Mouse (Mus musculus) adrenal gland, adult 8-10 months (tissue): ENCODE results near the gene Ube2l3. TPM values are rescaled to one million over a fixed set of nuclear protein-coding genes. Genes with fewer than 3 reads are reported as not detected.
"Not testable (repeated sequence)": the region's sequence is repeated elsewhere in the genome, so short reads cannot be mapped to it uniquely, and the experiment has no call there.

Experiments used
- DNase-seq: peaks from one replicate; pipeline ENCODE4 v3.0.0; 2022
- total RNA-seq, 4 experiments: library from RNA; stranded (reverse); gene quantifications; 2 replicates each; pipeline ENCODE4 v1.2.4; 2022

Gene Ube2l3
- total RNA-seq = 100 to 1,000 TPM; 162 to 223 (median 198) TPM

GRCm38 (mm10) chr16:17202549-17202948, at the start of gene Ube2l3:
Gene Ube2l3, minus strand, starts transcription at chr16:17202649.
- DNase-seq = no peak

DNA sequence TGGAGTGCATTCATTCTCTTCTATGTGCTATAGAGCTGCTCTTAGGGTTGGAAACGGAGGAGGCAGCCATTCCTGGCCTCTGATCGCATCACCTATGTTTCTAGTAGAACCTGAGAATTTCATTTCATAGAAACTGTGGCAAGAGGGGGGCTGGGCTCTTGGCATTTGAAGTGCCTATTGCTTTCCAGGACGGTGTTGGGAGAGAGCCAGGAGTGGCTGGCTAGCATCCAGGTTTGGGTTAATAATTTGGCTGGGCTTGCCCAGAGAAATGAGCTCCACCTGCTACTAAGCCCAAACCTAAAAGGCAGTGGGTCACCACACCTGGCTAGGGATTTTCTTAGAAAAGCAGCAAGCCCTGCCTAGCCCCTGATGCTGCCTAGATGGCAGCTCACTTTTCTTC, 49.1 kb upstream of the Ube2l3 start:
- peak; percentile 67 for DNase-seq

DNA sequence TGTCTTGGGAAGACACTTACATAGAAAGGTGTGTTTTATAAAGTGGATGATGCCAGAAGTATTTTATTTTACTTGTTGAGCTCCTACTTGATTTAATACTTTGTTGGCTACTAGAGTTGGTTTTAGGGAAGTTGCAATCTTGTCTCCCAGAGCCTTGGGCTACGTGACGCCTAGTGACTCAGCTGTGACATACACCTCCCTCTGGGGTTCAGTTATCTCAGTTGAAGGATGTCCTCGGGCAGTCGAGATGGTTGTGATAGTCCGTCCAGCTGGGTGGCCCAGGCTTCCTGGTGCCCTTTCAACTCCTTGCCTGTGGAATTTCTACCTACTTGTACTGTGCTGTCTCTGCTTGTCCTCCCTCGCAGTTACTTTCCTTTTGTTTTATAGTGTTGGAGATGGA, 46.7 kb upstream of the Ube2l3 start:
- peak; percentile 74 for DNase-seq

DNA sequence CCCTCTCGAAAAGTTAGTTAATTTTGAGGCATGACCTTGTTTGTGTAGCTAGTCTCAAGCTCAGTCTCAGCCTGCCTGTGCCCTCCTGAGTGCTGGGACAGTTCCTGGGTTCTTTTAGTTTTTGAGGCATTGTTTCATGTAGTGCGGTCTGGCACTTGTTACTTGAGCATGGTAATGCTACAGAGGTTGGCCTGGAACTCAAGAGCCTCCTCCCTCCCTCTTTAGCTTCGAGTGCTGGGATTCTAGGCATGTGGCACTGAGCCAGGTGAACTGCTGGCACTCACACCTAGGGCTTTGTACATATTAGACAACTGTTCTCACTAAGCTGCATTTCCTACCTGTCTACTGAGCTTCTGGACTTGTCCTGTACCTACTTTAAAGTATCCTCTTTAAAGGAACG, 45.3 kb upstream of the Ube2l3 start:
- no peak for DNase-seq

GRCm38 (mm10) chr16:17244996-17245395, 42.5 kb upstream of the Ube2l3 start:
- DNase-seq = no peak

GRCm38 (mm10) chr16:17243731-17244130, 41.3 kb upstream of the Ube2l3 start:
- DNase-seq = no peak

- no peak for DNase-seq
These were observed 37.0 kb upstream of the Ube2l3 start for GRCm38 (mm10) chr16:17239409-17239808.

- DNase-seq = no peak
These were observed 35.2 kb upstream of the Ube2l3 start for GRCm38 (mm10) chr16:17237634-17238033.

GRCm38 (mm10) chr16:17234916-17235665, 32.6 kb upstream of the Ube2l3 start:
- DNase-seq = no peak

GRCm38 (mm10) chr16:17234499-17234895, 32.0 kb upstream of the Ube2l3 start:
- DNase-seq = no peak

DNA sequence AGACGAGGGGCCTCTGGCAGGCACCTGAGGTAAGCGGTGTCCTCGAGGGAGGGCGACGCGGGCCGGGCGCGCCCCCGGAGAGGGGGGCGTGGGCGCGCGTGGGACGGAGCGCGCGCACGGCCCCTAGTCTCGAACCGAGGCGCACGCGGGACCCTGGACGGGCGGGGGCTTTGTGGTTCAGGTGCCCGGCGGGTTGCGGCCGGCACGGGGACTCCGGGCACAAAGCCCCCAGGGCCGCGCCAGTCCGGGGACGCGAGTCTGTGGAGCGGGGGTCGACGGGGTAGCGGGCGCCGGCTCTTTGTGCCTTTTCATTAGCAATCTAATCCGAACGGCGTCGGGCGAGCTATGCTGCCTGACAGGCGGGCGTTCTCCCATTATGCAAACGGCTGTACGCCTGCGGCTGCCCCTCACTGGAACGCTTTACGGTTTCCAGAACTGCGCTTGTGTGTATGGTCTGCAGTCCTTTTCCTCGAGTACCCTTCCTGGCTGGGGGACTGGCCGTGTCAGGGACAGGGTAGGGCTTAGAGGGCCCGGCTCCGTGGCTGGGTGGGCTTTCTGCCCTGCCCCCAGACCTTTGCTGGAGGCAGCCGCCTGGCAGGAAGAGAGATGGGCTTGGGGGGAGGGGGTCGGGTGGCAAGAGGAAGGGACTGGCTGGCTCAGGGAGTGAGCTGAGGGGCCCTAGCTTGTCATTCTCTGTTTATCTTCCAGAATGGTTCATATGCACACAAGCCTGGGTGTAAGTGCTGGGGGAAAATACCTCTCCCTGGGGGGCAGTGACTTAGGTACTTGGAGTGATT, 31.5 kb upstream of the Ube2l3 start:
- DNase-seq = no peak

GRCm38 (mm10) chr16:17232794-17233701, 30.6 kb upstream of the Ube2l3 start, which contains the start of gene Hic2:
Gene Hic2, plus strand, starts transcription at chr16:17233572.
- DNase-seq = peak; percentile 95

GRCm38 (mm10) chr16:17231523-17231922, 29.1 kb upstream of the Ube2l3 start:
- not testable (repeated sequence) for DNase-seq

GRCm38 (mm10) chr16:17226496-17226895, 24.0 kb upstream of the Ube2l3 start:
- no peak for DNase-seq

DNA sequence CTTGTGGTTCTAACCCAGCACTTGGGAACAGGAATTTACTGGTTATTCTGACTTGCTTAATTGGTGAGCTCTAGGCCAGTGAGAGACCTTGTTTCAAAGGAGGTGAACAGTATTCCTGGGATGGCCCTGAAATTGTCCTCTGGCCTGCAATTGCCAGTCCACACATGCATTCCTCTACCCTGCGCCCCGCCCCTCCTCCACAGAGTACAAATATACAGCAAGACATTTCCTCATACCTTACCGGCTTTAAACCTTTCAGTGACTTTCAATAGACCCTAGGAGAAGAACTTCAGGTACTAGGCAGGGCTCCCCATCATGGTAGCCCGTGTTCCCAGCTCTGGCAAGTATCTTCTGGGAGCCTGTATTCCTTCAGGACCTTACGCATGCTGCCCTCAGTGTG, 23.1 kb upstream of the Ube2l3 start:
- no peak for DNase-seq

DNA sequence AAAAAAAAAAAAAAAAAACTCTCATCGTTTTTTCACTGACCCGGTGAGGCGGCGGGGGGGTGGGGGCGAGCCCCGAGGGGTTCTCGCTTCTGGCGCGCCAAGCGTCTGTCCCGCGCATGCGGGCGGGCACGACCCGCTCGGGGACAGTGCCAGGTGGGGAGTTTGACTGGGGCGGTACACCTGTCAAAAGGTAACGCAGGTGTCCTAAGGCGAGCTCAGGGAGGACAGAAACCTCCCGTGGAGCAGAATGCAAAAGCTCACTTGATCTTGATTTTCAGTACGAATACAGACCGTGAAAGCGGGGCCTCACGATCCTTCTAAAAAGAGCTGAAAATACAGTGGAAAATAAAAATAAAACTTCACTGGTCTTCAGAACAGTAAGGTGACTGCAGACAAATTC, 19.7 kb upstream of the Ube2l3 start:
- peak; percentile 83 for DNase-seq

DNA sequence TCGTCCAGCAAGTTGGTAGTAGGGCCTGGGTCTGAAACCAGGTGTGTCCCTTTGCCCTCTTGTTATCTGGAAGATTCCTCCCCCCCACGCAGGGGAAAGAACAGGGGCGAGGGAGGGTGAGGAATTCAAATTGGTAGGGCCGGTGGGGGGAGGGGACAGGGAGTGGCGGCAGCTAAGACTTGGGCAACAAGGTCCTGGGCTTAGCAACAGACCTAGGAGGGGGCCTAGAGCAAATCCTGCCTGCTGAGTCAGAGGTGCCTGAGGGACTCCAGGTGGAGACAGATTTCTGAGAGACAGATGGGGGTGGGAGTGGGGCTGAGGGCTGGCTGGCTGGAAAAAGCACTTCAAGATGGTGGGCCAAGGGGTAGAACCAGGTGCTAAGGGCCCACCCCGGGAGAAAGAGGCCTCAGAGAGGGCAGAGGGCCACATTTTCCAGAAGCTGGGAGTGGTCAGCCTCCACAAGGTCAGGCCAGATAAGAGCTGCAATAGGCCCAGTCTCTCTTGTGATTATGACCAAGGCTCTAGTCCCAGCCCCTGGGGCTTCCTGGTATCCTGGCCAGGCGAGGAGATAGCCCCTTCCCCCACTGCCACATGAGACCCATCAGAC, 17.8 kb upstream of the Ube2l3 start:
- DNase-seq = no peak

- DNase-seq = no peak
These were observed 14.6 kb upstream of the Ube2l3 start for GRCm38 (mm10) chr16:17216934-17217633.

DNA sequence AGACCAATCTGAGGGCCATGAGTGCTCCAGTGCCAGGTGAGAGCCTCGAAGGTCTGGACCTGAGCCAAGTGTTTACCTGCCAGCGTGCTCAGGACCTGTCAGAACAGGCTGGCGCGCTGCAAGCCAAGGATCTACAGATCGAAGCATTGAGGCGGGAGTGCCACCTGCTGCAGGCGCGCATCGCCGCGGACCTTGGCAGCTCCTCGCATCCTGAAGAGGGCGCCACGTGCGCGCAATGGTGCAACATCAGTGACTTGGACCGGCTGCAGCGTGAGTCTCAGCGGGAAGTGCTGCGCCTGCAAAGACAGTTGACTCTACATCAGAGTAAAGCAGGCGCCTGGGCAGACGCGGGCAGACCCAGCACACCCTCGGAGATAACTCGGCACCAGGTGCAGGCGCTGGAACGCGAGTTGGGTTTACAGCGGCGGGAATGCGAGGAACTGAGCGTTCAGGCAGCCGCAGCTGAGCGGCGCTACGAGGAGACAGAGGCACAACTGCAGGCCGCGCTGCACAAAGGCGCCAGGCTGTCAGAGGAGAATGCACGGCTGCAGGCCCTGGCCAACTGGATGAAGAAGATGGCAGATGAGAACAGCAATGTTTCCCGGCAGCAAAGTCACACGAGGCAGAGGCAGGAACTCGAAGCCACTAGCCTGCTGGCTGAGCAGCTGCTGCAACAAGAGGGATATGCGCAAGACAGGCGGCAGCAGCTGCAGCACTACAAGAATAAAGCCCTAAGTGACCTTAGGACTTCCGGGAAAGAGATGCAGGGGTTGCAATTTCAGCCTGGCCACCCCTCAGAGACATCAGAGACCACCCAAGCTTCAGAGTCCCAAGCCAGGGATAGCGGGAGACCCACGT, 7.8 kb upstream of the Ube2l3 start:
- DNase-seq = peak; percentile 80

DNA sequence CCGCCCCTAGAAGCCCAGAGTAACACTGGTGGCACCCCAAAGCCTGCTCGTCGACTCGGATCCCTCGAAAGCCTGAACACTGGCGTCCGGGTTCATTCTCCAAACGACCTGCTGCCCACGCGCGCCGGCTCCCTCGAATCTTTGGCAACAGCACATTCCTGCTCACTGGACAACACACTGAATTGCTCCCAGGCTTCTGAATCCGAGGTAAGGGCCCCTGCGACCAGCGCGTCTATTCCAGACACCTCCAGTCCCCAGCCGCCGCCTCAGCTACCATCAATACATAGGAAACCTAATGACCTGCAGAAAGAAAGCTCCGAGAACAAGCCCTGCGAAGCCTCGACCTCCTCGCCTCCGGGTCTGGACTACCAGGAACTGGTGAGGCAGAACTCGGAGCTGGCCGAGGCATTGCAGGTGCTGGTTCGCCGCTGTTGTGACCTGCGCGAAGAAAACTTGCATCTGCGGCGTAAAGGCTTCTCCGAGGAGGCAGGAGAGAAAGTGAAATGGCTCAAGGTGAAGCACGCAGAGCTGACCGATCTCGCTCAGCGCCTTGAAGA, 7.0 kb upstream of the Ube2l3 start:
- DNase-seq = no peak
